ENCODE assay signal across 9 mouse cellular contexts in the genomic region with DNA sequence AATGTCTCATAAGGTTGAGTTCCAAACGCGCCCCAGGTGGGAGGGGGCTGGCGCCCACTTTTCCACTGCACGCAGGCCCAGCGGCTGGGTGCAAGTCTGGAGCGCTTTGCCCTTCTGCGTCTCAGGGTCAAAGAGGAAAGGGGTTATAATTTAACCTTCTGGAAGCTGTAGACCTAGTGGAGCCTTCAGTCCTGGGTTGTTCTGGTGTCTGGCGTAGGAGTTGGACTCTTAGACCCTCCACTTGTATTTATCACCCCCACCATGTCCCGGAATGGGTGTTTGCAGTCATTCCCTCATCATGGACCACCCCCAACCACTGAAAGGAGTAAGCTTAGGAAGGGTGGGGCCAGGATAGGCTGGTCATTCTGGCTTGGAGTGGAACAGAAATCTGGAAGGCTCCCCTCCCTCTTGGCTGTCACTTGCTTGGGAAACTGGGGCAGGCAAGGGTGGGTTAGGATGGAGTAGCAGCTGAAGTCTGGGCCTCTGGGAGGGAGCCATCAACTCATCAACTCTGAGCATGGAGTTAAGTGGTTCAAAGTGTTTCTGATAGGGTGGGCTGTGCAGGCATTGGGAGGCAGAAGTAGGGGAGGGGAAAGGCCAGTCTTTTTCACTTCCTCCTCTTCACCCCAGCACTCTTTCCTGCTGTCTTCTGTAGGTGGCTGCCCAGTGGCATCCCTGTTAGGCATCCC. TPM values are rescaled to one million over a fixed set of nuclear protein-coding genes. Genes with fewer than 3 reads are reported as not detected.
A peak's percentile ranks its signal among the peaks of the same experiment; 100 is the strongest.
DNase-seq lines count a peak whose midpoint lies in the region; ATAC-seq and TF ChIP-seq lines count a peak whose summit lies in the region.
"Had no signal": no experiment of that assay in that cellular context is flagged by ENCODE, and none has a peak within 500 bp of the region (broad histone marks: within the 10 kb centered on the region; RNA-seq: fewer than 3 reads in every experiment).

No protein-coding gene starts in this region.

- H3K9me3 ChIP-seq in E14TG2a.4 (ENCODE audit: low read length): no peaks in the 10 kb centered on the region
- H3K9me3 ChIP-seq in heart, embryonic 14.5 days (ENCODE audit: control insufficient read depth, low read length): no peaks in the 10 kb centered on the region

- WGBS in heart, embryonic 14.5 days: 42% methylated on average over 9 of the region's 9 CpGs
- WGBS in olfactory bulb, adult 2 months: 52% methylated on average over 9 of the region's 9 CpGs

- H3K27ac ChIP-seq in heart, embryonic 14.5 days (replicated peaks in 1 of 2; ENCODE audit: control insufficient read depth in 1 of 2, insufficient read depth in 1 of 2, low read depth in 2 of 2, low read length in 2 of 2): 0 out of 4 replicates have a peak overlapping the region, but pooled peaks of 1 of the 2 experiments have one; percentile 3
- no peak overlapping the region for H3K27ac ChIP-seq in olfactory bulb, adult 2 months (ENCODE audit: insufficient read depth, low read depth, low read length)

- no peaks in the 10 kb centered on the region for H3K36me3 ChIP-seq in E14TG2a.4 (ENCODE audit: insufficient read depth, low read length)
- no peaks in the 10 kb centered on the region for H3K36me3 ChIP-seq in heart, embryonic 14.5 days (ENCODE audit: control insufficient read depth, insufficient read depth, low read length)

- TF ChIP-seq CTCF in E14TG2a.4 (conservative IDR thresholded peaks at IDR 0.05; ENCODE audit: low read length): no peak
- no peak for TF ChIP-seq CTCF in olfactory bulb, adult 2 months (IDR thresholded peaks at IDR 0.05; ENCODE audit: insufficient read depth, low read depth, low read length)

- peaks cover 54% of the 10 kb centered on the region for H3K27me3 ChIP-seq in E14TG2a.4 (ENCODE audit: insufficient read depth, low read length)
- peaks cover 22% of the 10 kb centered on the region for H3K27me3 ChIP-seq in heart, embryonic 14.5 days (ENCODE audit: control insufficient read depth, insufficient read depth, low read length)

- DNase-seq in gastrocnemius, adult 18-20 months (ENCODE audit: low spot score): peak; percentile 47
- no peak for DNase-seq in gastrocnemius, postnatal 4 days (ENCODE audit: low spot score in 2 of 2)
- peak; percentile 59 to 89 for DNase-seq in kidney, postnatal 25 days
- no peak for DNase-seq in left cerebral cortex, adult 11 months (ENCODE audit: low spot score)
- no peak for DNase-seq in frontal cortex, postnatal 10 days (ENCODE audit: low spot score in 2 of 2)

- H3K4me3 ChIP-seq in E14TG2a.4 (replicated peaks; ENCODE audit: low read length): peak overlapping the region; percentile 81
- H3K4me3 ChIP-seq in heart, embryonic 14.5 days (ENCODE audit: control insufficient read depth in 1 of 2, insufficient read depth in 1 of 2, low read depth in 1 of 2, low read length in 2 of 2): peak overlapping the region; percentile 52 to 54; a peak in 2 of 4 replicates
- H3K4me3 ChIP-seq in olfactory bulb, adult 2 months (ENCODE audit: insufficient read depth, low read depth, low read length): peak overlapping the region; percentile 79

- ATAC-seq in heart, embryonic 14.5 days (ENCODE audit: insufficient number of reproducible peaks, insufficient read depth, low FRiP score, low read depth): no peak

- TF ChIP-seq POLR2A in olfactory bulb, adult 2 months (IDR thresholded peaks at IDR 0.05; ENCODE audit: insufficient read depth, low read depth, low read length): no peak

- H3K9ac ChIP-seq in heart, embryonic 14.5 days (ENCODE audit: low read length): peak overlapping the region; percentile 70; the same call in 1 of the 2 replicates

- peak overlapping the region; percentile 73 for H3K4me2 ChIP-seq in heart, embryonic 14.5 days (ENCODE audit: low read length)

- peaks cover 61% of the 10 kb centered on the region for H3K4me1 ChIP-seq in E14TG2a.4 (replicated peaks; ENCODE audit: low read depth, low read length)
- H3K4me1 ChIP-seq in heart, embryonic 14.5 days (ENCODE audit: control insufficient read depth in 2 of 2, insufficient read depth in 2 of 2, low read length in 2 of 2): peaks cover 16 to 34% of the 10 kb centered on the region in 2 experiments
- H3K4me1 ChIP-seq in olfactory bulb, adult 2 months (ENCODE audit: control insufficient read depth, insufficient read depth, low read length): peaks cover 31% of the 10 kb centered on the region

RNA-seq across cellular contexts. Expression of a gene that starts 0.9 kb away (rescaled TPM):
- total RNA-seq in gastrocnemius, adult 18-20 months (2021): 1 to 10 TPM; 5.1 to 8.1 TPM
- total RNA-seq in gastrocnemius, postnatal 4 days (2021): 1 to 10 TPM; 8.1 to 8.2 TPM
- polyA plus RNA-seq in heart, embryonic 14.5 days (2014; fragmentation: Nextera tagmentation; extraction: Ambion mirVana): 2.3 and 2.9 TPM in 2 replicates
- 142 TPM in 1 of 2 replicates, not detected in the other for polyA plus RNA-seq in olfactory bulb, adult 2 months (2012; ENCODE audit: insufficient read depth, insufficient read length, low replicate concordance, missing spikeins)

RNA-seq across cellular contexts. Expression of a gene that starts 36.5 kb away (rescaled TPM):
- not detected for total RNA-seq in gastrocnemius, adult 18-20 months (2021)
- total RNA-seq in gastrocnemius, postnatal 4 days (2021): not detected
- polyA plus RNA-seq in heart, embryonic 14.5 days (2014; fragmentation: Nextera tagmentation; extraction: Ambion mirVana): 0.18 and 0.30 TPM in 2 replicates
- not detected in 2 replicates for polyA plus RNA-seq in olfactory bulb, adult 2 months (2012; ENCODE audit: insufficient read depth, insufficient read length, low replicate concordance, missing spikeins)
- polyA plus RNA-seq: erythroblast, embryonic 14.5 days had no signal

RNA-seq across cellular contexts. Expression of a gene that starts 39.6 kb away (rescaled TPM):
- 1 to 10 TPM; 3.3 to 4.4 TPM for total RNA-seq in gastrocnemius, adult 18-20 months (2021)
- total RNA-seq in gastrocnemius, postnatal 4 days (2021): 1 to 10 TPM; 6.3 to 7.0 TPM
- polyA plus RNA-seq in heart, embryonic 14.5 days (2014; fragmentation: Nextera tagmentation; extraction: Ambion mirVana): 4.1 and 4.6 TPM in 2 replicates
- not detected in 2 replicates for polyA plus RNA-seq in olfactory bulb, adult 2 months (2012; ENCODE audit: insufficient read depth, insufficient read length, low replicate concordance, missing spikeins)

RNA-seq across cellular contexts. Expression of a gene that starts 46.4 kb away (rescaled TPM):
- total RNA-seq in gastrocnemius, adult 18-20 months (2021): not detected
- not detected for total RNA-seq in gastrocnemius, postnatal 4 days (2021)
- polyA plus RNA-seq in heart, embryonic 14.5 days (2014; fragmentation: Nextera tagmentation; extraction: Ambion mirVana): not detected in 2 replicates
- polyA plus RNA-seq in olfactory bulb, adult 2 months (2012; ENCODE audit: insufficient read depth, insufficient read length, low replicate concordance, missing spikeins): not detected in 2 replicates
- polyA plus RNA-seq: erythroblast, embryonic 14.5 days had no signal

RNA-seq across cellular contexts. Expression of a gene that starts 55.8 kb away (rescaled TPM):
- total RNA-seq in gastrocnemius, adult 18-20 months (2021): 10 to 100 TPM; 23.3 to 23.6 TPM
- 10 to 100 TPM; 26.9 to 29.6 TPM for total RNA-seq in gastrocnemius, postnatal 4 days (2021)
- polyA plus RNA-seq in heart, embryonic 14.5 days (2014; fragmentation: Nextera tagmentation; extraction: Ambion mirVana): 3.4 and 3.7 TPM in 2 replicates
- not detected in 2 replicates for polyA plus RNA-seq in olfactory bulb, adult 2 months (2012; ENCODE audit: insufficient read depth, insufficient read length, low replicate concordance, missing spikeins)

Comparison
In these comparisons a context has a peak if more than half of its experiments do, and no peak if none do; other contexts are left out.
1. DNase-seq: peak in gastrocnemius, adult 18-20 months (single experiment) and kidney, postnatal 25 days (2 of 2); none in gastrocnemius, postnatal 4 days (0 of 2), left cerebral cortex, adult 11 months (single experiment) and frontal cortex, postnatal 10 days (0 of 2).
2. Peak in every context shown above with its lines, with median percentiles within 50 percentile points of each other: H3K4me3 ChIP-seq.